Mouse (Mus musculus): Measurements from ENCODE around the gene Ndufs6. TPM values are rescaled to one million over a fixed set of nuclear protein-coding genes. Genes with fewer than 3 reads are reported as not detected.

Gene Ndufs6
- polyA plus RNA-seq, 1 experiment = 198 TPM

DNA sequence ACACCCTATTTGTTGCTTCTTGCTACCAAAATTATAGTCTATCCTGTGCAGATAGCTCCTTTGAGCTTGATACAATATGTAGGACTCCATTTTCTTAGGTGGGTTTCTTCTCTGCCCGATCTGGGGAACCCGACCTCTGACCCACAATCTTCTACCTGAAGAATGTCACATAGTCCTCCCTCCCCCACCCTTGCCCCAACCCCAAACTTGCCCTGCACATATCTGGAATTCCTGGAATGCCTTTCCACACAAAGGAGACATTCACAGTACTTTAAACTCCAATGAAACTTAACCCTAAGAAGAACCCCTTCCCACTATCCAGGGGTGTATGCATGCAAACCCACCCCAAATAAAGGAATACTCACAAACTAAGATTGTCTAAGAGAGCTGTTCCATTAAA lies 17.8 kb upstream of the Ndufs6 start:
- TF ChIP-seq POLR2A (IDR thresholded peaks at IDR 0.05; ENCODE audit: borderline replicate concordance, extremely low read depth, insufficient read depth, insufficient read length, poor library complexity, severe bottlenecking) (no peak), CTCF (IDR thresholded peaks at IDR 0.05; ENCODE audit: borderline replicate concordance, extremely low read depth, insufficient read depth, insufficient read length) (no peak)
- no peak for DNase-seq (ENCODE audit: low read depth)

DNA sequence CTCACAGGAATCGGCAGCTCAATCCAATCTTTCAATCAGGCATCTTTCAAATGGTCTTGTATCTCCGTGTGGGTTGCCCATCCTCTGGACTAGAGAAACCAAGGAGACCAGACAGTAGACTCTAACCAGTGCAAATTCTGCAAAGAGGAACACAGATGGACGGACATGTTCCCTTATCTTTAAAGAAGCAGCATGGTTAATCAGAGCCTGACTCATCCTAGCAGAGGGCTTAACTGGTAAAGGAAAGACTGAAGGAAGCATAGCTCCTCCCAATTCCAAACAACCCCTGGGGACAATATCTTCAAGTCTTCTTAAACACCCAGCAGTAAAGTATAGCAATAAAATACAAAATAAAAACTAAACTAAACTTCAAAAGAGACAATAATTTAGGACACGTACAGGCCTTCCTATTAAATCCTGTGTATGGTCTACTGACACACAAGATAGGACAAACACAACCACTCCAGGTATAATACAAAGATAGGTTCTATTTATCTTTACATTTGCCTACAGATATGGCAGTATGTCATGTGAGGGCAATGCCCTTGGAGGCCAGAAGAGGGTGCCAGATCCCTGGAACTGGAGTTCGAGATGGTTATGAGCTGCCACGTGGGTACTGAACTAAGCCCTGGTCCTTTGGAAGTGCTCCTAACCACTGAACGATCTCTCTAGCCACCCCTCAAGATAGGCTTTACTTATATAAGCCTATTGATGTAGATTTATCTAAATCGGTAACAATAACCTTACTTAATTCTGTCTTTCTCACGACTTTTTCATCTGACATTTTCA lies 17.0 kb upstream of the Ndufs6 start:
- DNase-seq (ENCODE audit: low read depth) = no peak
- TF ChIP-seq CTCF (IDR thresholded peaks at IDR 0.05; ENCODE audit: borderline replicate concordance, extremely low read depth, insufficient read depth, insufficient read length) = peak; percentile 26; the same call in 1 of the 2 replicates
- no peak for TF ChIP-seq POLR2A (IDR thresholded peaks at IDR 0.05; ENCODE audit: borderline replicate concordance, extremely low read depth, insufficient read depth, insufficient read length, poor library complexity, severe bottlenecking)

GRCm38 (mm10) chr13:73336753-73337152 lies 8.4 kb upstream of the Ndufs6 start:
- DNase-seq (ENCODE audit: low read depth) = peak; percentile 23
- no peak for TF ChIP-seq CTCF (IDR thresholded peaks at IDR 0.05; ENCODE audit: borderline replicate concordance, extremely low read depth, insufficient read depth, insufficient read length)
- no peak for TF ChIP-seq POLR2A (IDR thresholded peaks at IDR 0.05; ENCODE audit: borderline replicate concordance, extremely low read depth, insufficient read depth, insufficient read length, poor library complexity, severe bottlenecking)

DNA sequence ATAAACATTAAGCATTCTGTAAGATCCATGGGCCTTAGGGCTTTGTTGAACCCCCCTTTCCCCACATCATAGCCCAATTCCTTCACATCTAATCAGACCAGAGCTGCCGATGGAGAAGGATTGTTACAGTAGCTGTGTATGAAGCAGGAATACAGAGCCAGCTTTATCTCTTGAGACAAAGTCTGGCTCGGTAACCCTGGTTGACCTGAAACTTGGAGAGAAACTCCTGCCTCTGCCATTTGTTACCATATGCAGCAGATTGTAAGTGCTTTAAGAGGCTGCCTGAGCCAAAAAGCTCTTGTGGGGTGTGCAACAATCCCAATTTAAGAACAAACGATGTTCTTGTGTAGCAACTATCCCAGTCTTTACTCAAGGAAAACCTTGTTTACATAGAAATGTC lies 3.4 kb upstream of the Ndufs6 start:
- no peak for DNase-seq (ENCODE audit: low read depth)
- TF ChIP-seq POLR2A (IDR thresholded peaks at IDR 0.05; ENCODE audit: borderline replicate concordance, extremely low read depth, insufficient read depth, insufficient read length, poor library complexity, severe bottlenecking) (no peak), CTCF (IDR thresholded peaks at IDR 0.05; ENCODE audit: borderline replicate concordance, extremely low read depth, insufficient read depth, insufficient read length) (no peak)

GRCm38 (mm10) chr13:73330844-73331501 lies 2.6 kb upstream of the Ndufs6 start:
- peak; percentile 96 for DNase-seq (ENCODE audit: low read depth)
- peak; percentile 50; the same call in 1 of the 2 replicates for TF ChIP-seq POLR2A (IDR thresholded peaks at IDR 0.05; ENCODE audit: borderline replicate concordance, extremely low read depth, insufficient read depth, insufficient read length, poor library complexity, severe bottlenecking)
- no peak for TF ChIP-seq CTCF (IDR thresholded peaks at IDR 0.05; ENCODE audit: borderline replicate concordance, extremely low read depth, insufficient read depth, insufficient read length)

DNA sequence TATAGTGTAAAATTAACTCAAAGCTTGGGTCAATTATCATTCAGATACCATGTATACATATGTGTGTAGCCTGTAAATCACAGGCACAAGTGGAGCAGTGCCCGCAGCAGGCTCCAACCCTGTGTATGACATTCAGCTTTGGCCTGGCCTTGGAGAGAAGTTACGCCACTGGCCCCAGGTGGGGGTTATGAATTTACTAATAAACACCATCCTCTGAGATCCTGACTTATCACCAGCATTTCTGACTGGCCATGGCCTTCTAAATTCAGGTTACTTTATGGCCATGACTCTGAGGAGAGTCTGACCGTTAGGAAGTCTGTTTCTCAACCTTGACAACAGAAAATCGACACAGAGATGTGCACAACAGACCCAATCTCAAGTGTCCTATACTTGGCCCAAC lies 4.9 kb downstream of the Ndufs6 start:
- no peak for TF ChIP-seq POLR2A (IDR thresholded peaks at IDR 0.05; ENCODE audit: borderline replicate concordance, extremely low read depth, insufficient read depth, insufficient read length, poor library complexity, severe bottlenecking)
- TF ChIP-seq CTCF (IDR thresholded peaks at IDR 0.05; ENCODE audit: borderline replicate concordance, extremely low read depth, insufficient read depth, insufficient read length) = no peak

DNA sequence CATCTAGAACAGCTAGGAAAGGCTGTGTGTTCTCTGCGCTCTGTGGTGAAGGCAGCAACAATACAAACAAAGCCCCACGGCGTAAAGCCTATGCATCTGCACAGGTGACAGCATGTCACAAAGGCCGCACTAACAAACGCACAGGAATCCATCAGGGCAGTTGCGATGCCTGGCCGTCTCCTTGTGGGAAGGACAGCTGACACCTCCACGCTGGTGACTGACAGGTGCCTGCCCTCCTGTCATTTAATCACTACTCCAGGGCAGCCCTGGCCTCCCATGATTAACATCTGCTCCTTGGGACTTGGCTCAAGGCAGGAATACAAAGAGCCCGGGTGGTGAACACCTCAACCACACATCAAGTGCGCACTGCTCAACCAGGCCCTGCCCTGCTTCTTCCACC lies 5.7 kb downstream of the Ndufs6 start:
- no peak for TF ChIP-seq CTCF (IDR thresholded peaks at IDR 0.05; ENCODE audit: borderline replicate concordance, extremely low read depth, insufficient read depth, insufficient read length)
- TF ChIP-seq POLR2A (IDR thresholded peaks at IDR 0.05; ENCODE audit: borderline replicate concordance, extremely low read depth, insufficient read depth, insufficient read length, poor library complexity, severe bottlenecking) = no peak
- DNase-seq (ENCODE audit: low read depth) = no peak

More for the DNA sequence above, 4.9 kb downstream of the Ndufs6 start:
- no peak for DNase-seq (ENCODE audit: low read depth)

DNA sequence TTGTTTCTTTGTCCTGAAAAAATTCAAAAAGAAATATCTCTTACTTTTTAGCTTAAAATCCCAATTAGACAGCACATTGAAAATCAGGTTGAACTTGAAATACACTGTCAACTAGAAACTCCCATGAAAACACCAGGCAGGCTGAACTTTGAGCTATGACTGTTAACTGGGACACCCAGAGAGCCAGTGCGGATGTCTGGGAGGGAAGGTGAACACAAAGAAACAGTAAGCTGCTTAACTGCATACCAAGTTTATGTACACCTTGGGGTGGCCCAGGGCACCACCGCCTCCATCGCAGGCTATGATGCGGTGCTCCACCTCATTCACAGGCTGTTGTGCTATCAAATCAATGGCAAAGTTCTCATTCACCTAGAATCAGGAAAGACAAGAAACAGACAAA lies 8.3 kb downstream of the Ndufs6 start:
- DNase-seq (ENCODE audit: low read depth) = no peak
- TF ChIP-seq POLR2A (IDR thresholded peaks at IDR 0.05; ENCODE audit: borderline replicate concordance, extremely low read depth, insufficient read depth, insufficient read length, poor library complexity, severe bottlenecking) = no peak
- TF ChIP-seq CTCF (IDR thresholded peaks at IDR 0.05; ENCODE audit: borderline replicate concordance, extremely low read depth, insufficient read depth, insufficient read length) = no peak

GRCm38 (mm10) chr13:73310183-73310929 lies 18.0 kb downstream of the Ndufs6 start:
- TF ChIP-seq CTCF (IDR thresholded peaks at IDR 0.05; ENCODE audit: borderline replicate concordance, extremely low read depth, insufficient read depth, insufficient read length) (peak; percentile 77), POLR2A (IDR thresholded peaks at IDR 0.05; ENCODE audit: borderline replicate concordance, extremely low read depth, insufficient read depth, insufficient read length, poor library complexity, severe bottlenecking) (no peak)
- peak; percentile 63 for DNase-seq (ENCODE audit: low read depth)

- DNase-seq (ENCODE audit: low read depth) = peak; percentile 61
- TF ChIP-seq POLR2A (IDR thresholded peaks at IDR 0.05; ENCODE audit: borderline replicate concordance, extremely low read depth, insufficient read depth, insufficient read length, poor library complexity, severe bottlenecking) (no peak), CTCF (IDR thresholded peaks at IDR 0.05; ENCODE audit: borderline replicate concordance, extremely low read depth, insufficient read depth, insufficient read length) (no peak)
These were observed 21.9 kb downstream of the Ndufs6 start for GRCm38 (mm10) chr13:73306430-73306829.

GRCm38 (mm10) chr13:73306085-73306410 lies 22.3 kb downstream of the Ndufs6 start:
- TF ChIP-seq CTCF (IDR thresholded peaks at IDR 0.05; ENCODE audit: borderline replicate concordance, extremely low read depth, insufficient read depth, insufficient read length) (no peak), POLR2A (IDR thresholded peaks at IDR 0.05; ENCODE audit: borderline replicate concordance, extremely low read depth, insufficient read depth, insufficient read length, poor library complexity, severe bottlenecking) (no peak)
- DNase-seq (ENCODE audit: low read depth) = no peak

All from brain, embryonic 14.5 days (tissue).